Mouse (Mus musculus): Measurements from ENCODE around the gene Map10.

DNA sequence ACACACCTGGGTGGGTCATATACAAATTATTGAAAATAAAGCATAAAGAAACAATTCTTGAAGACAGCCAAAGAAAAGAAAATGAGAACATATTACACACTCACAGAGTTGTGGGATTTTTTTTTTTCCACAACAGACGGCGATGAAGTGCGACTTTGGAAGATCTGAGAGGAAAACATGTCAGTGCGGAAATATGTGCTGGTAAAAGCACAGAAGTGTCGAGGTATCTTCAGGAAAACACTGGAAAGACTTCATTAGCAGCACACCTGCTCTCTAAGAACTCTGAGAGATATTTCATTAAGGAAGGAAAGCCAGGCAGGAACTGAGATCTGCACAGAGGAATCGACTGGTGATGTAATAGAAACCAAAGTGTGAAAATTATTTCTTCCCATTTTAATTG is 26.3 kb downstream of the Map10 start:
- TF ChIP-seq EP300 (IDR thresholded peaks at IDR 0.05) (no peak), CTCF (IDR thresholded peaks at IDR 0.05) (no peak)
